Mouse (Mus musculus): ENCODE measurements at regions not wholly inside any gene's neighbourhood (a gene's known extent, or its start where the extent isn't known, plus 50 kb on each side); places are given as distances from the start of the nearest gene placed in this dataset.

DNA sequence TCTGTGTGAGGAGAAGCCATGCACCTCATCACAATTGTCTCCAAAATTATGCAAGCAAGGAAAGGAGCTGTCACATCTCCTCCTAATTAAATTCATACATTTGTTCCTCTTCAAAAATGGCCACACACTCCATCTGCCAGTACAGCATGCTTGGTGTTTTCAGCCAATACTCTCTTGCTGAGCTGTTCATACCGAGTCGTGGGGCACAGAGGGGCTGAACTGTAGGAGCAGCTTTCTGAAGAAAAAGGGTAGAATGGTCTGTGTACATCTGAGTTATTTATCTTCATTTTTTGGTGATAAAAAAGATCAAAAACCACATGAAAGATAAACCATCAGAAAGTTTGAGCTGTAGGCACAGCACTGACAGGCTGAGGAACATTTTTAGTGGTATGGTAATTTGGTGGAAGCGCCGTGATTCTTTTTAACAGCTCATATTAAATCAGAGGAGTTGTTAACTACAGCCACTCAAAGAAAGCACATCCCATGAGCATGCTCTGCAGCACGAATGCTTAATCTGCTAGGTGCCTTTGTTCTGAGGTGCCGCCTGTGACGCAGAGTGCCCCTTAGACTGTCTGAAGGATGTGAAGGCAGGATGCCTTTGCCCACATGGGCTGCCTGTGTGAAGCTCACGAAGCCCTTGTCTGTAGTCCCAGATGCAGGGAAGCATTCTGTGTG lies 573.8 kb downstream of the Dcdc2c start:
- ATAC-seq (replicated peaks; ENCODE audit: low FRiP score) (no peak), DNase-seq (ENCODE audit: low spot score) (no peak)
- H3K27me3 ChIP-seq (replicated peaks; ENCODE audit: control insufficient read depth, insufficient read depth, low read length), result no peaks in the 10 kb centered on the region
- H3K9me3 ChIP-seq (ENCODE audit: control insufficient read depth, low read length), result no peaks in the 10 kb centered on the region
- no peaks in the 10 kb centered on the region for H3K4me1 ChIP-seq (replicated peaks; ENCODE audit: control insufficient read depth, insufficient read depth, low read length)
- H3K36me3 ChIP-seq (ENCODE audit: control insufficient read depth, insufficient read depth, low read length), result no peaks in the 10 kb centered on the region
- WGBS, result 71% methylated on average over 8 of the region's 8 CpGs
- H3K4me2 ChIP-seq, result no peak overlapping the region
- H3K4me3 ChIP-seq (ENCODE audit: low read depth, low read length), result no peak overlapping the region
- H3K9ac ChIP-seq (ENCODE audit: low read depth, low read length), result no peak overlapping the region
- H3K27ac ChIP-seq (ENCODE audit: low read depth, low read length), result no peak overlapping the region

GRCm38 (mm10) chr12:27977548-27978256 lies 574.5 kb downstream of the Dcdc2c start:
- WGBS, result 78% methylated on average over 9 of the region's 9 CpGs
- Histone ChIP-seq H3K9ac (ENCODE audit: low read depth, low read length) (no peak overlapping the region), H3K4me3 (ENCODE audit: low read depth, low read length) (no peak overlapping the region), H3K27ac (ENCODE audit: low read depth, low read length) (no peak overlapping the region), H3K36me3 (ENCODE audit: control insufficient read depth, insufficient read depth, low read length) (no peaks in the 10 kb centered on the region), H3K9me3 (ENCODE audit: control insufficient read depth, low read length) (no peaks in the 10 kb centered on the region), H3K4me1 (replicated peaks; ENCODE audit: control insufficient read depth, insufficient read depth, low read length) (no peaks in the 10 kb centered on the region), H3K27me3 (replicated peaks; ENCODE audit: control insufficient read depth, insufficient read depth, low read length) (no peaks in the 10 kb centered on the region), H3K4me2 (no peak overlapping the region)
- ATAC-seq (replicated peaks; ENCODE audit: low FRiP score) (no peak), DNase-seq (ENCODE audit: low spot score) (no peak)

DNA sequence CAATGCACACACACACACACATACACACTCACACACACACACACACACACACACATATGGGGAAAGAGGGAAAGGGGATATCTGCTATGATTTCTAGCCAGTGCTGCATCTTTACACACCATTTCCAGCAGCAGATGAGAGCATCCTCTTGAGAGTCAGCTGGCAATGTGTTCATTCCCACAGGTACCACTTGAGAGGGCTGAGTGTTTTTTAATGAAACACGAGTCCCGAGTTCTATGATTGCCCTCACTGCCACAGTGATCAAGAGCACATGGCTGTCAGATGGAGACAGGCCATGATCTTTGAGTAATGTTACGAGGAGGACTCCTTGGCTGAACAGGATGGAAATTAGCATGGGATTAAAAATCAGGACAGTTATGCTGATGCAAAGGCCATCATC lies 589.3 kb downstream of the Dcdc2c start:
- Histone ChIP-seq H3K4me2 (no peak overlapping the region), H3K4me3 (ENCODE audit: low read depth, low read length) (no peak overlapping the region), H3K27me3 (replicated peaks; ENCODE audit: control insufficient read depth, insufficient read depth, low read length) (no peaks in the 10 kb centered on the region), H3K4me1 (replicated peaks; ENCODE audit: control insufficient read depth, insufficient read depth, low read length) (no peaks in the 10 kb centered on the region), H3K36me3 (ENCODE audit: control insufficient read depth, insufficient read depth, low read length) (no peaks in the 10 kb centered on the region), H3K9ac (ENCODE audit: low read depth, low read length) (no peak overlapping the region), H3K27ac (ENCODE audit: low read depth, low read length) (no peak overlapping the region), H3K9me3 (ENCODE audit: control insufficient read depth, low read length) (no peaks in the 10 kb centered on the region)
- 62% methylated on average over 3 of the region's 3 CpGs for WGBS
- DNase-seq (ENCODE audit: low spot score) (no peak), ATAC-seq (replicated peaks; ENCODE audit: low FRiP score) (no peak)

DNA sequence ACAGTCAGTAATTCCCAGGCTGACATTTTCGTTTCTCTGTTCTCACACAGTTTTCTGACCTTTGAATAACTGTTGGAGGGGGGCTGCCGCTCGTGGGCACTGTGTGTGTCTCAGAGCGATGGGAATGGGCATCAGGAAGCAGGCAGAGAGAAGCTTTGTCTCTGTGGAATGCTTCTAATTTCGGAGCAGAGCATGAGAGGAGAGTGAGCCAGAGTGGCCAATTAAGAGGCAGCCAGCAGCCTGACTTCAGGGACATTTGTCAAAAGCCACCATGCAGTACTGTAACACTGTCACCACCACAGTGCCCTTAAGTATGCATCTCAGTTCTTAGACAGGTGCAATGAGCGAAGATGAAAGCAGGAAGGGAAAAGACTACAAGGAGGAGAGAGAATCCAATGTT lies 592.1 kb downstream of the Dcdc2c start:
- WGBS, result 60% methylated on average over 6 of the region's 6 CpGs
- ATAC-seq (replicated peaks; ENCODE audit: low FRiP score) (no peak), DNase-seq (ENCODE audit: low spot score) (no peak)
- H3K36me3 ChIP-seq (ENCODE audit: control insufficient read depth, insufficient read depth, low read length), result no peaks in the 10 kb centered on the region
- H3K9me3 ChIP-seq (ENCODE audit: control insufficient read depth, low read length), result no peaks in the 10 kb centered on the region
- H3K4me1 ChIP-seq (replicated peaks; ENCODE audit: control insufficient read depth, insufficient read depth, low read length), result no peaks in the 10 kb centered on the region
- H3K27me3 ChIP-seq (replicated peaks; ENCODE audit: control insufficient read depth, insufficient read depth, low read length), result no peaks in the 10 kb centered on the region
- H3K27ac ChIP-seq (ENCODE audit: low read depth, low read length), result no peak overlapping the region
- H3K4me2 ChIP-seq, result no peak overlapping the region
- no peak overlapping the region for H3K9ac ChIP-seq (ENCODE audit: low read depth, low read length)
- H3K4me3 ChIP-seq (ENCODE audit: low read depth, low read length), result no peak overlapping the region

- no peak overlapping the region for H3K9ac ChIP-seq (ENCODE audit: low read depth, low read length)
- H3K27me3 ChIP-seq (replicated peaks; ENCODE audit: control insufficient read depth, insufficient read depth, low read length), result no peaks in the 10 kb centered on the region
- no peak overlapping the region for H3K4me2 ChIP-seq
- ATAC-seq (replicated peaks; ENCODE audit: low FRiP score) (no peak), DNase-seq (ENCODE audit: low spot score) (no peak)
- 61% methylated on average over 3 of the region's 3 CpGs for WGBS
- H3K9me3 ChIP-seq (ENCODE audit: control insufficient read depth, low read length), result no peaks in the 10 kb centered on the region
- no peaks in the 10 kb centered on the region for H3K36me3 ChIP-seq (ENCODE audit: control insufficient read depth, insufficient read depth, low read length)
- no peak overlapping the region for H3K27ac ChIP-seq (ENCODE audit: low read depth, low read length)
- no peak overlapping the region for H3K4me3 ChIP-seq (ENCODE audit: low read depth, low read length)
- no peaks in the 10 kb centered on the region for H3K4me1 ChIP-seq (replicated peaks; ENCODE audit: control insufficient read depth, insufficient read depth, low read length)
Measured at GRCm38 (mm10) chr12:27947646-27948045, 604.6 kb downstream of the Dcdc2c start.

- H3K27me3 ChIP-seq (replicated peaks; ENCODE audit: control insufficient read depth, insufficient read depth, low read length), result no peaks in the 10 kb centered on the region
- no peaks in the 10 kb centered on the region for H3K9me3 ChIP-seq (ENCODE audit: control insufficient read depth, low read length)
- H3K27ac ChIP-seq (ENCODE audit: low read depth, low read length), result no peak overlapping the region
- no peak overlapping the region for H3K9ac ChIP-seq (ENCODE audit: low read depth, low read length)
- no peak overlapping the region for H3K4me3 ChIP-seq (ENCODE audit: low read depth, low read length)
- no peak overlapping the region for H3K4me2 ChIP-seq
- DNase-seq (ENCODE audit: low spot score) (no peak), ATAC-seq (replicated peaks; ENCODE audit: low FRiP score) (no peak)
- no peaks in the 10 kb centered on the region for H3K4me1 ChIP-seq (replicated peaks; ENCODE audit: control insufficient read depth, insufficient read depth, low read length)
- 49% methylated on average over 7 of the region's 7 CpGs for WGBS
- H3K36me3 ChIP-seq (ENCODE audit: control insufficient read depth, insufficient read depth, low read length), result no peaks in the 10 kb centered on the region
Measured at GRCm38 (mm10) chr12:27946866-27947459, 604.6 kb upstream of the Sox11 start.

GRCm38 (mm10) chr12:27945411-27945810 lies 603.0 kb upstream of the Sox11 start:
- no peak overlapping the region for H3K27ac ChIP-seq (ENCODE audit: low read depth, low read length)
- no peak overlapping the region for H3K4me3 ChIP-seq (ENCODE audit: low read depth, low read length)
- H3K36me3 ChIP-seq (ENCODE audit: control insufficient read depth, insufficient read depth, low read length), result no peaks in the 10 kb centered on the region
- no peak for DNase-seq (ENCODE audit: low spot score)
- H3K4me1 ChIP-seq (replicated peaks; ENCODE audit: control insufficient read depth, insufficient read depth, low read length), result no peaks in the 10 kb centered on the region
- no peak overlapping the region for H3K4me2 ChIP-seq
- no peaks in the 10 kb centered on the region for H3K9me3 ChIP-seq (ENCODE audit: control insufficient read depth, low read length)
- no peak overlapping the region for H3K9ac ChIP-seq (ENCODE audit: low read depth, low read length)
- no peaks in the 10 kb centered on the region for H3K27me3 ChIP-seq (replicated peaks; ENCODE audit: control insufficient read depth, insufficient read depth, low read length)
- ATAC-seq (replicated peaks; ENCODE audit: low FRiP score), result no peak
- 66% methylated on average over 2 of the region's 2 CpGs for WGBS

DNA sequence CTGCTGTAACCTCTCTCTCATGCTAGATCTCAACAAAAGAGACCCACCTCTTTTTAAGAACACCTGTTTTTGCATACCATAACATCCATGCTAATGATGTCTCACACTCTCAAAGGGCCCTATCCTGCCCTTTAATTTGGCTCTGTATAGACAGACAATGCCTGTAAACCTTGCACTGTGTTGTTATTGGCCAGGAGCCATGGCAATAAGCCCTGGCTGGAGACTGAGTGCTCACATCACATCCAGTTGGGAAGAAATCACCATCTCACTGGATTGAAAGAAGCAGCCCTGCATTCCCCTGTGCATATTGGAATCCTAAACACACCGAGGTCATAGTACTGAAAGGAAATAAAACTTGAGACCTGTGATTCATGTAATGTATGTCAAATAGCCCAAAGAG lies 598.7 kb upstream of the Sox11 start:
- Histone ChIP-seq H3K4me1 (replicated peaks; ENCODE audit: control insufficient read depth, insufficient read depth, low read length) (no peaks in the 10 kb centered on the region), H3K4me2 (no peak overlapping the region), H3K9me3 (ENCODE audit: control insufficient read depth, low read length) (no peaks in the 10 kb centered on the region), H3K27ac (ENCODE audit: low read depth, low read length) (no peak overlapping the region), H3K27me3 (replicated peaks; ENCODE audit: control insufficient read depth, insufficient read depth, low read length) (no peaks in the 10 kb centered on the region), H3K4me3 (ENCODE audit: low read depth, low read length) (no peak overlapping the region), H3K36me3 (ENCODE audit: control insufficient read depth, insufficient read depth, low read length) (no peaks in the 10 kb centered on the region), H3K9ac (ENCODE audit: low read depth, low read length) (no peak overlapping the region)
- DNase-seq (ENCODE audit: low spot score) (no peak), ATAC-seq (replicated peaks; ENCODE audit: low FRiP score) (no peak)
- 87% methylated on average over 1 of the region's 1 CpGs for WGBS

Measured in liver, embryonic 11.5 days (tissue).